Mouse (Mus musculus) cortical plate, adult 2 months (tissue): ENCODE data around the gene Prkcd.

Source experiments
- CTCF ChIP-seq: fragments of 200-500 bp; IDR thresholded peaks from 2 replicates; pipeline ENCODE4 v1.5.1; 2011; ENCODE audit warnings: mild to moderate bottlenecking, control low read depth, low read length; ENCODE audit not compliant: insufficient read depth; ENCODE audit errors: extremely low read depth
- POLR2A ChIP-seq: fragments of 200-500 bp; IDR thresholded peaks from 2 replicates; pipeline ENCODE4 v1.6.1; 2011; ENCODE audit warnings: mild to moderate bottlenecking, low read length, control low read depth; ENCODE audit not compliant: insufficient read depth; ENCODE audit errors: extremely low read depth

DNA sequence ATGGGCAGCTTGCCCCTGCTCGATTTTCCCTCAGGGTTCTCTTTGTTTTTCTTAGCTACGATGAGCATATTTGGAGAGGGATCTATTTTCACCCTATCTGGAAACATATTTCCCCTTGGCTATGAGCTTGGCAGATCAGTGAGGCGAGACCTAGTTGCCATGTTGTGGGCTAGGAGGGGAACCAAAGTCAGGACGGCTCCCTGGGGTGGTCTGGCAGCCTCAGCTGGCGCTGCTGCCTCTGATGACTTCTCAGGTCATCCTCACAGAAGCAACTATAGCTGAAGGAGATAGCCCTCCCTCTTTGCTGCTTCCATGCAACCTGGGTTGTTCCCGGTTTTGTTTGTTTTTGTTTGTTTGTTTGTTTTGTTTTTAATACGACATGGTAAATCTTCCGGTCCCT lies 19.1 kb upstream of the Prkcd start:
- no peak for TF ChIP-seq POLR2A
- TF ChIP-seq CTCF: no peak
